Mouse (Mus musculus): ENCODE results near the gene Mapk14.

DNA sequence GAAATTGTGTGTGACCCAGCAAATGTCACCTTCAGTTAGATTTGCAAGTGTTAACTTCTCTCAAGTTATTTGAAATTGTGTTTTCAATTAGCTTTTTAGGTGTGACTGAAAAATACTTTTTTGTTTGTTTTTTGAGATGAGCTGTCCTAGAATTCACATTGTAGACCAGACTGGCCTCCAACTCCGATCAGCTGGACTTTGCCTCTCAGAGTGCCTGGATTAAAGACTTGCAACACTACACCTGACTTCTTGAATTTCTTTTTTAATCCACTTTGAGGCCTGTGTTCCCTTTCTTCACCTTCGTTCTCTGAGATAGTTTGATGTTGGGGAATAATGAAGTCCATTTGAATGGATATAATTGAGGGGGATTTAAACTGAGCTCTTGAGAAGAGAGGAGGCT lies 2.9 kb downstream of the Mapk14 start:
- TF ChIP-seq CTCF (IDR thresholded peaks at IDR 0.05; ENCODE audit: borderline replicate concordance, control insufficient read depth, extremely low read depth, insufficient read depth, low read length, poor library complexity): no peak
- TF ChIP-seq POLR2A (IDR thresholded peaks at IDR 0.05; ENCODE audit: control insufficient read depth, extremely low read depth, insufficient read depth, low read length, poor library complexity): no peak
